Mouse (Mus musculus) adrenal gland, adult 2 months (tissue): Measurements from ENCODE around the gene Morc2a. TPM values are rescaled to one million over a fixed set of nuclear protein-coding genes. Genes with fewer than 3 reads are reported as not detected.
A peak's percentile ranks its signal among the peaks of the same experiment; 100 is the strongest.

ENCODE experiments used
- DNase-seq: peaks from one replicate; pipeline ENCODE4 v3.0.0; 2021
- polyA plus RNA-seq: library from polyadenylated mRNA; depleted of rRNA; stranded (reverse); fragments of >200 nt; gene quantifications from 2 replicates; pipeline ENCODE4 v1.2.3, GENCODE M21; 2012; rRNA removed
- total RNA-seq, 2 experiments: library from RNA; stranded (reverse); gene quantifications; 2 replicates each; pipeline ENCODE4 v1.2.3; 2021

Gene Morc2a
- total and polyA plus RNA-seq, 3 experiments: 7.3 to 39.0 (median 33.4) TPM

DNA sequence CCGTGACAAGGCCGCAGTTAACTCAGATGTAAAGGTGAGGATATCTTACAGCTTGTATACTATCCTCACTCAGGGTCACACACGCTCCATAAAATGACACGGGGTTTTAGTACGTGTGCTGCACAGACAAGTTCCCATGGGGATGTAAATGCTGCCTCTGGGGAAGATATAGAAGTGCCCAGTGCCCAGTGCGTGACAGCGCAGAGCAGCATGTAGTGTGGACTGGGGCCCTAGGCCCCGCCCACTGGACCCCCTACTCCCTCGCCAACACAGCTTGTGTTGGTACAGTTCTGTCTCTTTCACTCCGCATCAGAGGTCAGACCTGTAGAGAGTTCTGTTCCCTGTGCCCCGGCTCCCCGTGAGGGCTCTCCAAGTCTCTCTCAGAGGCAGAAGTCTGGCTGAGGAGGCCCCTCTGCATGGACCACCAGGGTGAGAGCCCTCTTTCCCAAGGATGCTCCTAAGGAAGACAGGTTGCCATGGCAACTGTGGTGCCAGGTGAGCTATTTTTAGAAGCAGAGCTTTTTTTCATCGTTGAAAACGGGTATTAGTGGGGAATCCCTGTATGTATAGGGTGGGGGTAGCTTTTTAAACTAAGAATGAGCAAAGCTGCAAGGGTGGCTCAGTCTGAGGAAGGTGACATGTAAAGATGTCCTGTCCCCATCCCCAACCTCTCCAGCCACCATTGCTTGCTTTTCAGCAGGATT lies 85.1 kb downstream of the Morc2a start:
- no peak for DNase-seq

DNA sequence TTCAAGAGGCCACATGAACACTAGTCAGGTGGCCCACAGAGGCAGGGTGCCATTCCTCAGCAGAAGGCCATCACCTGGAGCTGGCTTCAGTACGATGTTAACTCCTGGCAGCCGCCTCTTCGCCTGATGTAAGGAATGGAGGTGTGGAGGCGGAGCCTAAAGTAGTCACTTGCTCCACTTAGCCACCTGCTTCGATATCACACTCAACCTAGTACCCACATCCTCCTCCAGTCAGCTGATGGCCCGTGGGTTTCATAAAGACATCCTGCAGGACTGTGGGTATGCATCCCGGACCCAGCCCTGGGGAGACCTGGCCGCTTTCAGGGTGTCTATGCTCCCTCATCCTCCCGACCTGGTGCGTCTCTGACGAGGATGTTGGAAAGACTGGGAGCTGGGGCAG lies 86.7 kb downstream of the Morc2a start:
- DNase-seq: no peak

DNA sequence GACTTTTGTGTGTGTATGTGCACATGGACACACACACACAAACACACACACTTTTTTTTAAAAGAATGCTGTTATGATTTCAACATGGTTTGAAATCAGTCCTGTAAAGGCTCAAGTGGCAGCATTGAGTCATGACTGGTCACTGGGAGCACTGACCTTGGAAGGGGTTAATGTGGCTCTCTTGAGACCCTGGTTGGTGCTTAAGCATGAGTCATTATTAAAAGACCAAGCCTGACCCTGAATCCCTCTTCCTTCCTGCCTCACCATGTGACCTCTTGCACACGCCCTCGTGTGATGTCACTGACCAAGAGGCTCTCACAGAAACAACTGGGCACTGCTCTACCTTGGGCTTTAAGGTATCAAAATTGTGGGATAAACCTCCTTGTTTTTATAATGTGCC lies 89.8 kb downstream of the Morc2a start:
- peak; percentile 71 for DNase-seq

Other genes starting within 250 kb of the Morc2a start
- 10 to 100 TPM; 21.3 to 21.7 TPM for gene Limk2, start 240.0 kb upstream of the Morc2a start, total RNA-seq
- gene Limk2, start 240.0 kb upstream of the Morc2a start, polyA plus RNA-seq: 30.2 and 40.2 TPM in 2 replicates
- gene Rnf185, start 196.8 kb upstream of the Morc2a start, total RNA-seq: 10 to 100 TPM; 33.5 to 36.8 TPM
- 23.0 and 33.2 TPM in 2 replicates for gene Rnf185, start 196.8 kb upstream of the Morc2a start, polyA plus RNA-seq
- gene Pla2g3, start 160.9 kb upstream of the Morc2a start, total RNA-seq: under 1 TPM in 1 of 2 experiments, not detected in 1; 0.14 TPM
- 0.52 and 0.65 TPM in 2 replicates for gene Pla2g3, start 160.9 kb upstream of the Morc2a start, polyA plus RNA-seq
- 1 to 10 TPM in 1 of 2 experiments, under 1 TPM in 1; 0.72 to 1.8 TPM for gene Inpp5j, start 144.4 kb upstream of the Morc2a start, total RNA-seq
- gene Inpp5j, start 144.4 kb upstream of the Morc2a start, polyA plus RNA-seq: 1.8 and 2.6 TPM in 2 replicates
- gene Selenom, start 134.5 kb upstream of the Morc2a start, total RNA-seq: 10 to 100 TPM; 31.7 to 54.5 TPM
- gene Selenom, start 134.5 kb upstream of the Morc2a start, polyA plus RNA-seq: 89.0 and 131 TPM in 2 replicates
- gene Smtn, start 108.6 kb upstream of the Morc2a start, total RNA-seq: 10 to 100 TPM; 45.1 to 59.8 TPM
- 33.2 and 36.2 TPM in 2 replicates for gene Smtn, start 108.6 kb upstream of the Morc2a start, polyA plus RNA-seq
- gene Osbp2, start 214.7 kb downstream of the Morc2a start, total RNA-seq: 1 to 10 TPM; 2.2 to 3.7 TPM
- 1.9 and 2.2 TPM in 2 replicates for gene Osbp2, start 214.7 kb downstream of the Morc2a start, polyA plus RNA-seq
- under 1 TPM; 0.55 to 0.93 TPM for gene 4921536K21Rik, start 245.9 kb downstream of the Morc2a start, total RNA-seq
- gene 4921536K21Rik, start 245.9 kb downstream of the Morc2a start, polyA plus RNA-seq: 0.08 and 0.32 TPM in 2 replicates
- gene Dusp18, start 246.0 kb downstream of the Morc2a start, total RNA-seq: 1 to 10 TPM; 3.9 to 9.4 TPM
- gene Dusp18, start 246.0 kb downstream of the Morc2a start, polyA plus RNA-seq: 2.7 and 3.9 TPM in 2 replicates